Mouse (Mus musculus) cerebellum, adult 2 months (tissue): ENCODE data around the gene Pcgf6. TPM values are rescaled to one million over a fixed set of nuclear protein-coding genes. Genes with fewer than 3 reads are reported as not detected.
"Not testable (repeated sequence)": the region's sequence is repeated elsewhere in the genome, so short reads cannot be mapped to it uniquely, and the experiment has no call there.

Source experiments
- DNase-seq, 2 experiments: peaks; one replicate each; pipeline ENCODE4 v3.0.0; 2021
- H3K27ac ChIP-seq: fragments of 200-500 bp; 2 replicates; pipeline ENCODE4 v1.5.1; 2012; ENCODE audit warnings: low read length, control low read depth, inconsistent platforms; ENCODE audit not compliant: insufficient read depth
- H3K27me3 ChIP-seq: fragments of 200-500 bp; 2 replicates; pipeline ENCODE4 v1.6.1; 2012; ENCODE audit warnings: inconsistent platforms, mild to moderate bottlenecking, low read length, moderate library complexity; ENCODE audit not compliant: control insufficient read depth, insufficient read depth
- H3K4me1 ChIP-seq: fragments of 200-500 bp; 2 replicates; pipeline ENCODE4 v1.6.1; 2011; ENCODE audit warnings: low read length; ENCODE audit not compliant: control insufficient read depth, insufficient read depth
- H3K4me3 ChIP-seq: fragments of 200-500 bp; replicated peaks from 2 replicates; pipeline ENCODE3; 2011; ENCODE audit warnings: mild to moderate bottlenecking, low read depth, low read length, control low read depth; ENCODE audit not compliant: insufficient read depth
- CTCF ChIP-seq: fragments of 200-500 bp; IDR thresholded peaks from 2 replicates; pipeline ENCODE4 v1.5.1; 2011; ENCODE audit warnings: low read depth, mild to moderate bottlenecking, control low read depth, low read length, moderate library complexity, borderline replicate concordance; ENCODE audit not compliant: insufficient read depth
- POLR2A ChIP-seq: fragments of 200-500 bp; IDR thresholded peaks from 2 replicates; pipeline ENCODE4 v1.6.1; 2011; ENCODE audit warnings: low read length, control low read depth, borderline replicate concordance; ENCODE audit not compliant: insufficient read depth
- WGBS: fragments of 180-500 bp; shearing (Covaris S2); methylation state at CpG from one replicate; pipeline ENCODE4 v1.1.7; 2018; 5-methylcytosine and 5-hydroxymethylcytosine counted together
- polyA plus RNA-seq: library from polyadenylated mRNA; depleted of rRNA; stranded (reverse); fragments of >200 nt; gene quantifications from 2 replicates; pipeline ENCODE4 v1.2.3, GENCODE M21; 2012; rRNA removed

Pcgf6 gene
- polyA plus RNA-seq, 1 experiment, result 40.9 TPM

- H3K4me3 ChIP-seq, result peak overlapping the region; percentile 16
- H3K27me3 ChIP-seq, result no peaks in the 10 kb centered on the region
- no peak overlapping the region for H3K27ac ChIP-seq
- DNase-seq, result peak; percentile 84 to 92
- TF ChIP-seq CTCF (peak; percentile 92), POLR2A (no peak)
- H3K4me1 ChIP-seq, result peaks cover 3% of the 10 kb centered on the region
- 6% methylated on average over 5 of the region's 5 CpGs for WGBS
Measured at GRCm38 (mm10) chr19:46991145-46991544, 59.6 kb downstream of the Pcgf6 start.

- not testable (repeated sequence) for H3K27ac ChIP-seq, H3K4me1 ChIP-seq, H3K4me3 ChIP-seq, H3K27me3 ChIP-seq
- DNase-seq, result peak; percentile 39 to 50
- 22% methylated on average over 8 of the region's 8 CpGs for WGBS
Measured at GRCm38 (mm10) chr19:46990625-46991024, 60.1 kb downstream of the Pcgf6 start.

- Histone ChIP-seq H3K27me3 (no peaks in the 10 kb centered on the region), H3K4me1 (no peaks in the 10 kb centered on the region), H3K27ac (no peak overlapping the region), H3K4me3 (no peak overlapping the region)
- TF ChIP-seq CTCF (no peak), POLR2A (no peak)
- 92% methylated on average over 3 of the region's 3 CpGs for WGBS
- peak in 1 of 2 experiments; percentile 15 for DNase-seq
Measured at GRCm38 (mm10) chr19:46990153-46990518, 60.6 kb downstream of the Pcgf6 start.

- Histone ChIP-seq H3K4me1 (no peaks in the 10 kb centered on the region), H3K4me3 (no peak overlapping the region), H3K27me3 (no peaks in the 10 kb centered on the region), H3K27ac (no peak overlapping the region)
- no peak for TF ChIP-seq POLR2A
- TF ChIP-seq CTCF, result no peak
- WGBS, result 85% methylated on average over 20 of the region's 20 CpGs
- no peak for DNase-seq
Measured at GRCm38 (mm10) chr19:46989479-46990152, 61.1 kb downstream of the Pcgf6 start.

- WGBS, result 65% methylated on average over 16 of the region's 16 CpGs
- DNase-seq, result no peak
- no peak overlapping the region for H3K4me3 ChIP-seq
- no peaks in the 10 kb centered on the region for H3K27me3 ChIP-seq
- no peak for TF ChIP-seq CTCF
- TF ChIP-seq POLR2A, result no peak
- no peaks in the 10 kb centered on the region; the same call in 1 of the 2 replicates for H3K4me1 ChIP-seq
- H3K27ac ChIP-seq, result no peak overlapping the region
Measured at GRCm38 (mm10) chr19:46988231-46989087, 62.2 kb downstream of the Pcgf6 start.

- Histone ChIP-seq H3K4me1 (no peaks in the 10 kb centered on the region; the same call in 1 of the 2 replicates), H3K4me3 (no peak overlapping the region), H3K27ac (no peak overlapping the region), H3K27me3 (no peaks in the 10 kb centered on the region)
- TF ChIP-seq POLR2A (no peak), CTCF (no peak)
- WGBS, result 58% methylated on average over 6 of the region's 6 CpGs
- no peak for DNase-seq
Measured at GRCm38 (mm10) chr19:46987646-46988045, 63.1 kb downstream of the Pcgf6 start.

- WGBS, result 86% methylated on average over 13 of the region's 13 CpGs
Measured at GRCm38 (mm10) chr19:46984726-46985622, 65.7 kb downstream of the Pcgf6 start.

GRCm38 (mm10) chr19:46983966-46984380, 66.7 kb downstream of the Pcgf6 start:
- WGBS, result 79% methylated on average over 11 of the region's 11 CpGs
- Histone ChIP-seq H3K4me1 (no peaks in the 10 kb centered on the region; the same call in 1 of the 2 replicates), H3K27me3 (no peaks in the 10 kb centered on the region), H3K4me3 (no peak overlapping the region), H3K27ac (no peak overlapping the region)
- TF ChIP-seq POLR2A (no peak), CTCF (no peak)
- no peak for DNase-seq

More at GRCm38 (mm10) chr19:46984726-46985622, 65.7 kb downstream of the Pcgf6 start:
- no peaks in the 10 kb centered on the region; the same call in 1 of the 2 replicates for H3K4me1 ChIP-seq
- no peak for DNase-seq
- no peak overlapping the region for H3K4me3 ChIP-seq
- no peak overlapping the region for H3K27ac ChIP-seq
- TF ChIP-seq CTCF (no peak), POLR2A (no peak)
- no peaks in the 10 kb centered on the region for H3K27me3 ChIP-seq

Other genes with a start within 250 kb of the Pcgf6 start
- 214 and 232 TPM in 2 replicates for gene Ina, start 36.2 kb downstream of the Pcgf6 start, polyA plus RNA-seq
- gene Nt5c2, start 35.8 kb downstream of the Pcgf6 start, polyA plus RNA-seq, result 48.9 and 49.3 TPM in 2 replicates
- 5.1 and 5.2 TPM in 2 replicates for gene Taf5, start 16.8 kb upstream of the Pcgf6 start, polyA plus RNA-seq
- 977 and 998 TPM in 2 replicates for gene Usmg5, start 39.7 kb upstream of the Pcgf6 start, polyA plus RNA-seq
- 16.2 and 16.6 TPM in 2 replicates for gene Pdcd11, start 39.9 kb upstream of the Pcgf6 start, polyA plus RNA-seq
- gene Calhm2, start 87.4 kb upstream of the Pcgf6 start, polyA plus RNA-seq, result 1.3 and 1.4 TPM in 2 replicates
- gene Calhm1, start 93.3 kb upstream of the Pcgf6 start, polyA plus RNA-seq, result not detected in 2 replicates
- gene Calhm3, start 106.9 kb upstream of the Pcgf6 start, polyA plus RNA-seq, result not detected in 2 replicates
- 77.8 and 91.5 TPM in 2 replicates for gene Neurl1a, start 127.9 kb upstream of the Pcgf6 start, polyA plus RNA-seq